Mouse (Mus musculus): ENCODE measurements around the gene Ufsp1.

Ufsp1 gene

GRCm38 (mm10) chr5:137295712-137296111 lies 1.3 kb downstream of the Ufsp1 start:
- no peak for DNase-seq (ENCODE audit: low read depth)

GRCm38 (mm10) chr5:137297126-137297525 lies 2.7 kb downstream of the Ufsp1 start:
- no peak for DNase-seq (ENCODE audit: low read depth)

DNA sequence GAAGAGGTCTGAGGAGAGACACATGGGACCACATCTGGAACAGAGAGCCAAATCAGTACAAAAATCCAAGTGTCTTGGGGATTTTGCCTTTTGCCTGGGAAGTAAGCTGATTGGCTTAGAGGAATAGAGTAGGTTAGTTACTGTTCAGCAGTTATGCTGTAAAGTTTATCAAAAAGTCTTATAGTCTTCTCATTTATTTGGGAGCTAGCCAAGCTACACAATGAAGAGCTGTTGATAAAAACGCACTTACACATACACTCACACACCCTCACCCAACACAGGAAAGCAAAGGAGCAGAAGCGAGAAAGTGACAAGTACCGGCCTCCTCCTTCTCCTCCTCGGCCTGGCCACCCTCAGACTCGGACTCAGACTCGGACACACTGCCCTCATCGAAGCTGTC lies 4.8 kb downstream of the Ufsp1 start:
- no peak for DNase-seq (ENCODE audit: low read depth)

- no peak for DNase-seq (ENCODE audit: low read depth)
Measured at GRCm38 (mm10) chr5:137301253-137301652, 6.8 kb downstream of the Ufsp1 start.

- DNase-seq (ENCODE audit: low read depth) = no peak
Measured at GRCm38 (mm10) chr5:137303609-137304008, 9.2 kb downstream of the Ufsp1 start.

DNA sequence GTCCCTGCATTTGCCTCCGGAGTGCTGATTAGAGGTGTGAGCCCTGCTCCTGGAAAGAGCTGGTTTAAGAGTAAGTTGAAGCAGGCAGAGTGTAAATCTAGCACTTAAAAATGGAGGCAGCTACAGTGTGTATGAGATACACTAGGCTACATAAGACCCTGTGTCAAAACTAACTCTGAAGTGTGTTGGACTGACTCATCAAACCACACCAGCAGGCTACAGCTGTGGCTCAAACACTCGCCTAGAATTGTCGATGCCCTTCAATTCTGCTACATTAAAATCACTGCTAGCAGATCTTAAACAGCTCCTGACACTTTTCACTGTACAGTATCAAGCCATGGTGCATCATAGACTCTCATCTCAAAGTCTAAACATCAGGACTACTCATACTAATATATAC lies 9.7 kb downstream of the Ufsp1 start:
- no peak for DNase-seq (ENCODE audit: low read depth)

- no peak for DNase-seq (ENCODE audit: low read depth)
Measured at GRCm38 (mm10) chr5:137304816-137305215, 10.4 kb downstream of the Ufsp1 start.

- DNase-seq (ENCODE audit: low read depth) = no peak
Measured at GRCm38 (mm10) chr5:137305822-137306221, 11.4 kb downstream of the Ufsp1 start.

DNA sequence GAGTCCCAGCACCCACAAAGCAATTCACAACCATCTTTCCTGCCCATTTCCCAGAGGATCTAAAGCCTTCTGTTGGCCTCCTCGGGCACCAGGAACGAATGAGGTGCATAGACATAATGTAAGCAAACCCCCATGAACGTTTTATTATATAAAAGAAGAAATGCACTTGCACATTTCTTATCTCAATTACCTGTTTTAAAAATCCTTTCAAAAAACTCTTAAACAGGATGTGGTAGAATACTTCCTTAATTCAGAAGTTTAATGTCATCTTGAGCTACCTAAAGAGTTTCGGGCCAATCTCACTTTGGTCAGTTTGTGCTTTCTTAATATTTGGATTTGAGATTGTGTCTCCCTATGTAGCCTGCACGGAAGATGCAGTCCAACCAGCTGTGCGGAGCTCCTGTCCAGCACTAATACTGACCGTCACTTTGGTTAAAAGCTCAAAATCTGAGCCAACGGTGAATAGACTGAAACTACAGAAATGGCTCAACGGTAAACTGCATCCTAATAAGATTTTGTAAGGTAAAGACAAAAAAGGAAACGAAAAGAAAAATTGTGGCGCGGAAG lies 12.1 kb downstream of the Ufsp1 start:
- peak; percentile 55 for DNase-seq (ENCODE audit: low read depth)

DNA sequence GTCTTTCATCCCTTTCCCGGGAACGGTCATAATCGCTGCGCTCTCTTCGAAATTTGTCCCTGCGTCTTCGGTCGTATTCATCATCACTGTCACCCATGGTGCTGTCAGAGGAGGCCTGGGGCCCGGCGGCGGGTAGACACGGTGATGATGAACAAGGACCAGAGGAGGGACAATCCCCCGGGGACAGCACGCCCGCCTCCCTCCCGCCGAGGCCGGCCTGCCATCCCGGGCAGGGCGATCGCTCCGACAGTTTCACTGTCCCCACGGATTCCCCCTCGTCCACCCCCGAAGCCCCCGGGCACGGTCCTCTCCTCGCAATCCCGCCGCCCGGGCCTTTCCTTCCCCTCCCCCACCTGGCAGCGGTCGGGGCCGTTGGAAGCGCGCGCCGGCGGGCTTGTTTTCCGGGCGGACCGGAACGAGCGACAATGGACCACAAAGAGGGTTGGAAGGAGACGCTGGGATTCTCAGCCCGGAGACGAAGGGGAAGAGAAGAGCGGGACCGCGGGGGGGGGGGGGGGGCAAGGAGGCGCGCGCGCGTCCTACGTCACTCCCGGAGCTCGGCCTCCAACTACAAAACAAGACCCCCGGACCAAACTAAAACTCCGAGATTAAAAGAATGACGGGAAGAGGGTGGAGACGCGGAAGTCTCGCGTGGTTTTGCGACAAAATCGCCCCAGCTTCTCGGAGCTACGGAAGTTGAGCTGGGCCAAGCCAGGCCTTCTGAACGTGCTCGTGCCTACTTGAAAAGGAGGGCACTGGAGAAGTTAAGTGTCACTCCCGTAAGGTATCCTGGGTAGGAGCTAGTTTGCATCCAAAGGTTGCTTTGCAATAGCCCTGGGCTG lies 12.9 kb downstream of the Ufsp1 start, which contains the start of gene Srrt:
Gene Srrt (minus strand): TSS at position 604 of the 842 bp plus-strand sequence.
- DNase-seq (ENCODE audit: low read depth) = peak; percentile 94

DNA sequence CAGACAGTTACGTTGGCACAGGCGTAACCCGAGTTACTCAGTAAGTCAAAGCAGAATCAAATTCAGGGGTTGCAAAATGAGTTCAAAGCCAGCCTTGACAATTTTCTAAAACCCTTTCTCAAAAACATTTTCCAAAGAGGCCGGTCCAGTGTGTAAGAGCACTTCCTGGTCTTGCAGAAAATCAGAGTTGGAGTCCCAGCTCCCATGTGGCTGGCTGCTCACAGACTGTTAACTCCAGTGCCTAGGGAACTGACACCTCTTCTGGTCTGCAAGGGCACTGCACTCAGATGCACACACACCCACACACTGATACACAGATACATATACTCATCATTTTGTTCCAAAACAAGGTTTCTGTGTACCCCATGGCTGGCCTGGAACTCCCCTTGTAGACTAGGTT lies 13.9 kb downstream of the Ufsp1 start:
- peak; percentile 42 for DNase-seq (ENCODE audit: low read depth)

GRCm38 (mm10) chr5:137313466-137314192 lies 19.2 kb downstream of the Ufsp1 start:
- DNase-seq (ENCODE audit: low read depth) = no peak

DNA sequence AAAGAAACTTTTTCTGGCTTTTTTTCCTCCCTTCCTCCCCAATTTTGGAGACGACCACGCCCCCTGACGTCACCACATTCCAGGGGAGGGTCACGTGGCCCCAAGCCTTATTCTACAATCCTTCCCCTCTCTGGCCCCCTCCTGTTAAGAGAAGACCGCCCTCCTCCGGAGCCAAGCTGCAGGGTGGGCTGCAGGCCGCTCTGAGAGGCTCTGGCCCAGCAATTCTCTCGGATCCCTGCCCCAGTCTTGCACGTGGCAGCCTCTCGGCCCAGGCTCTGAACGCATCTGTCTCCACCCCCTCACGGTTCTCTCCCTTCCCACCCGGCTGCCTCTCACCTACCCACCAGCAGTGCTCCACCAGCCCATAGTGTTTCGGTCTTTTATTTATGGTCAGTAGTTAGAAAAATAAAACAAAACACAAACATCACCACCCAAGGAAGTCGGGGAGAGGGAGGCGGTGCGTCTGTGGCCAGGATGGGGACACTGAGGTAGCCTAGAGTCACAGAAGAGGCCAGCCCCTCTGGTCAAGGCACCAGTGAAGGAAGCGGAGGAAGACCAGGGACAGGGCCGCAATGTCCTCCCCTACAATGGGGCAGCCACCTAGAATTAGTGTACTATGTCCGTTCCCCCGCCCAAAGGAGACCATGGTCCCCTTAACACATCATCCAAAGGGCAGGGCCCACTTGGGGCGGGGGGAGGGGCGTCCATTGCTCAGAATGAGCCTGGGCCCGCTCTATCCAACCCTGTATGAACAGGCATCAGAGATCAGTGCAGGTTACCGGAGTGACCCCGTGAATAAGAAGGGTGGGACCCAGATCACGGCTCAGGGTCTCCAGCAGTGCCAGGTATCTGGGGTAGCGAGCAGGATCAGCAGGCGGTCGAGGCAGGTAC lies 20.0 kb downstream of the Ufsp1 start, which contains the start of gene Trip6:
Gene Trip6 (minus strand): TSS at position 212 of the 891 bp plus-strand sequence.
- no peak for DNase-seq (ENCODE audit: low read depth)

GRCm38 (mm10) chr5:137315084-137315903 lies 20.9 kb downstream of the Ufsp1 start:
- DNase-seq (ENCODE audit: low read depth) = peak; percentile 58

GRCm38 (mm10) chr5:137317361-137317760 lies 22.9 kb downstream of the Ufsp1 start:
- DNase-seq (ENCODE audit: low read depth) = no peak

DNA sequence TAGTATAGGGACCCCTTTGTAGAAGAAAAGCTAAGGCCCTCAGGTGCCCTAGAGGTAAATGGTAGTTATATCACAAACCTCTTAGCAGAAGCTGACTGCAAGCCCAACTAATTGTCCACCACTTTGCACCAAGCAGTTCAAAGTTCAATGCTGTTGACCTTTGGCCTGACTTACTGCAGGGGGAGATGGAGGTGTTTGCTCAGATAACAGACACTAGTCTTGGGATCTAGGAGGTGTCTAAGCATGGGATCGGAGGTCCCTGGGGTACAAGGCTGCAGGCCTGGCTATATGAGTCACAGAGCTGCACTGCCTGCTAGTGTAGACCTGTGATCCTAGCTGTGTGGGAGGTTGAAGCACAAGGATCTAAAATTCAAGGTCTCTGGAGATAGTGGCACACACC lies 24.1 kb downstream of the Ufsp1 start:
- DNase-seq (ENCODE audit: low read depth) = no peak

DNA sequence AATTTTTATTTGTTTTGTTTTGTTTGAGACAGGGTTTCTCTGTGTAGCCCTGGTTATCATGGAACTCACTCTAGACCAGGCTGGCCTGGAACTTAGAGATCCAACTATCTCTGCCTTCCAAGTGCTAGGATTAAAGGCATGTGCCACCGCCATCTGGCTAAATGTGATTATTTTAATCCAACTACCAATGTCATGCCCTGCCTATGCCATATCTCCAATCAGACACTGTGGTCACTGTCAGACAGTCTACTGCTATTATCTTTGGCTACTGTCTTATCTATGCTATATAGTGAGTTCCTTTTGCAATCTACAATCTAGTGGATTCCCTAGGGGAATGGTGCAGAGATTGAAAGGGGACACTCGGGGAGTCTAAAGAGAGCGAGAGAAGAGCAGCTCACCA lies 26.6 kb downstream of the Ufsp1 start:
- DNase-seq (ENCODE audit: low read depth) = no peak

DNA sequence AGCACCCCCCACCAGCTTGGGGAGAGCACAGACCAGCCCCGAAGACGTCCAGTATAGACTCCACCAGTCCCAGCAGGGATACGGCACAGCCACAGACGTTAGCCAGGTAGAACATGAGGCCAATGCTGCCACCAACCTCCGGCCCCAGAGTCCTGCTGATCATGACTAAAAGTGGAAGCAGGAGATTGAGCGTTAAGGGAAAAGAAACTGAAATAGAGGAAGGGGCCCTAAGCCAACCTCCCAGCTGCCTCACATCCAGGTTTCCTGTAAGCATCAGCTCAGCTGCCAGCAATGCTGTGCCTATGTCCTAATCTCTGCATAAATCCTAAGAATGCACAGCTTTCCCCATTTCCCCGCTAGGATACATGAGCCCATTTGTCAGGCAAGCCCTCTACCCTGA lies 36.5 kb downstream of the Ufsp1 start:
- DNase-seq (ENCODE audit: low read depth) = no peak

GRCm38 (mm10) chr5:137332857-137333511 lies 38.6 kb downstream of the Ufsp1 start:
- peak; percentile 33 for DNase-seq (ENCODE audit: low read depth)

- peak; percentile 96 for DNase-seq (ENCODE audit: low read depth)
Measured at GRCm38 (mm10) chr5:137333512-137334174, 39.2 kb downstream of the Ufsp1 start, which contains the start of gene Slc12a9. TSS of gene Slc12a9 (minus strand) at chr5:137333597.

Data from naive thymus-derived CD4-positive, alpha-beta T cell, adult 2 months (primary cell).